Mouse (Mus musculus) forebrain, embryonic 16.5 days (tissue): ENCODE data around the gene Ccr2. TPM values are rescaled to one million over a fixed set of nuclear protein-coding genes. Genes with fewer than 3 reads are reported as not detected.
"Not testable (repeated sequence)": the region's sequence is repeated elsewhere in the genome, so short reads cannot be mapped to it uniquely, and the experiment has no call there.

Experiments
- ATAC-seq: fragments of 200-750 bp; cut with Nextera tagmentation; 2 replicates; pipeline ENCODE4 v1.8.0; 2017; ENCODE audit warnings: mild to moderate bottlenecking, moderate library complexity
- H3K27ac ChIP-seq: fragments of 300-500 bp; sonication (generic); 2 replicates; pipeline ENCODE4 v1.5.1; 2014; ENCODE audit warnings: low read length, control low read depth
- H3K27me3 ChIP-seq: fragments of 300-500 bp; sonication (generic); replicated peaks from 2 replicates; pipeline ENCODE4 v1.6.1; 2014; ENCODE audit warnings: low read length; ENCODE audit not compliant: control insufficient read depth, insufficient read depth
- H3K36me3 ChIP-seq: fragments of 300-500 bp; sonication (generic); 2 replicates; pipeline ENCODE4 v1.6.1; 2014; ENCODE audit not compliant: control insufficient read depth, insufficient read depth
- H3K4me1 ChIP-seq: fragments of 300-500 bp; sonication (generic); replicated peaks from 2 replicates; pipeline ENCODE4 v1.6.1; 2014; ENCODE audit warnings: low read length; ENCODE audit not compliant: control insufficient read depth, insufficient read depth
- H3K4me2 ChIP-seq: fragments of 300-500 bp; sonication (generic); 2 replicates; pipeline ENCODE4 v1.6.1; 2014; ENCODE audit warnings: mild to moderate bottlenecking, low read length, control low read depth
- H3K4me3 ChIP-seq: fragments of 300-500 bp; sonication (generic); replicated peaks from 2 replicates; pipeline ENCODE4 v1.5.1; 2014; ENCODE audit warnings: mild to moderate bottlenecking, low read length, control low read depth
- H3K9ac ChIP-seq: fragments of 300-500 bp; sonication (generic); replicated peaks from 2 replicates; pipeline ENCODE4 v1.6.1; 2014; ENCODE audit warnings: low read depth, low read length, control low read depth
- H3K9me3 ChIP-seq: fragments of 300-500 bp; sonication (generic); 2 replicates; pipeline ENCODE4 v1.6.1; 2016; ENCODE audit warnings: low read length; ENCODE audit not compliant: control insufficient read depth
- WGBS: fragments of 180-500 bp; shearing (Covaris S2); extraction: QIAGEN DNeasy Blood & Tissue Kit; methylation state at CpG from one replicate; pipeline ENCODE4 v1.1.7; 2014; 5-methylcytosine and 5-hydroxymethylcytosine counted together
- polyA plus RNA-seq: library from polyadenylated mRNA; unstranded; fragments of >200 nt; fragmentation: Nextera tagmentation; extraction: Ambion mirVana; gene quantifications from 2 replicates; pipeline ENCODE4 v1.2.1, GENCODE M21; 2015

Gene Ccr2
- polyA plus RNA-seq, 1 experiment from 2014 or later, result 0.16 TPM

- not testable (repeated sequence) for ATAC-seq, H3K36me3 ChIP-seq, H3K4me3 ChIP-seq, H3K27me3 ChIP-seq, H3K9ac ChIP-seq, H3K9me3 ChIP-seq, H3K4me1 ChIP-seq, H3K27ac ChIP-seq, H3K4me2 ChIP-seq
- WGBS, result 87% methylated on average over 1 of the region's 1 CpGs
These were observed 33.2 kb downstream of the Ccr2 start for GRCm38 (mm10) chr9:124134919-124135318.

- WGBS, result 77% methylated on average over 11 of the region's 11 CpGs
- Histone ChIP-seq H3K27me3 (no peaks in the 10 kb centered on the region), H3K36me3 (no peaks in the 10 kb centered on the region), H3K4me3 (no peak overlapping the region), H3K4me2 (no peak overlapping the region), H3K9ac (no peak overlapping the region), H3K4me1 (no peaks in the 10 kb centered on the region), H3K27ac (no peak overlapping the region), H3K9me3 (no peaks in the 10 kb centered on the region)
- no peak for ATAC-seq
These were observed 35.9 kb downstream of the Ccr2 start for GRCm38 (mm10) chr9:124137619-124138018.

GRCm38 (mm10) chr9:124138055-124138775 is 36.5 kb downstream of the Ccr2 start:
- Histone ChIP-seq H3K4me2 (no peak overlapping the region), H3K27me3 (no peaks in the 10 kb centered on the region), H3K9me3 (no peaks in the 10 kb centered on the region), H3K4me3 (no peak overlapping the region), H3K4me1 (no peaks in the 10 kb centered on the region), H3K36me3 (no peaks in the 10 kb centered on the region), H3K27ac (no peak overlapping the region), H3K9ac (no peak overlapping the region)
- no peak for ATAC-seq
- 42% methylated on average over 4 of the region's 4 CpGs for WGBS

- Histone ChIP-seq H3K27me3 (no peaks in the 10 kb centered on the region), H3K4me1 (no peaks in the 10 kb centered on the region), H3K9me3 (no peaks in the 10 kb centered on the region), H3K36me3 (no peaks in the 10 kb centered on the region), H3K9ac (no peak overlapping the region), H3K4me2 (no peak overlapping the region), H3K27ac (no peak overlapping the region), H3K4me3 (no peak overlapping the region)
- no peak for ATAC-seq
- WGBS, result 92% methylated on average over 1 of the region's 1 CpGs
These were observed 41.9 kb downstream of the Ccr2 start for GRCm38 (mm10) chr9:124143678-124144077.

GRCm38 (mm10) chr9:124146307-124146706 is 44.6 kb downstream of the Ccr2 start:
- no peaks in the 10 kb centered on the region for H3K36me3 ChIP-seq
- no peak overlapping the region for H3K27ac ChIP-seq
- ATAC-seq, result no peak
- no peaks in the 10 kb centered on the region for H3K27me3 ChIP-seq
- no peaks in the 10 kb centered on the region for H3K4me1 ChIP-seq
- no peak overlapping the region for H3K4me3 ChIP-seq
- H3K9me3 ChIP-seq, result no peaks in the 10 kb centered on the region
- no peak overlapping the region for H3K4me2 ChIP-seq
- H3K9ac ChIP-seq, result no peak overlapping the region

Other genes with a start within 250 kb of the Ccr2 start
- 0.06 and 0.10 TPM in 2 replicates for gene Xcr1, start 239.9 kb upstream of the Ccr2 start, polyA plus RNA-seq
- gene Ccr1, start 133.3 kb upstream of the Ccr2 start, polyA plus RNA-seq, result 0.39 and 0.70 TPM in 2 replicates
- not detected in 2 replicates for gene Ccr1l1, start 123.5 kb upstream of the Ccr2 start, polyA plus RNA-seq
- gene Ccr3, start 80.0 kb upstream of the Ccr2 start, polyA plus RNA-seq, result not detected in 2 replicates
- gene Ccr5, start 19.6 kb downstream of the Ccr2 start, polyA plus RNA-seq, result 0.92 and 1.2 TPM in 2 replicates
- 10.8 and 11.4 TPM in 2 replicates for gene 2010315B03Rik, start 210.7 kb downstream of the Ccr2 start, polyA plus RNA-seq